Mouse (Mus musculus): ENCODE measurements around the gene Sdhaf2. TPM values are rescaled to one million over a fixed set of nuclear protein-coding genes. Genes with fewer than 3 reads are reported as not detected.

Gene Sdhaf2
- polyA plus RNA-seq, 1 experiment from 2014 or later, result 68.1 TPM

DNA sequence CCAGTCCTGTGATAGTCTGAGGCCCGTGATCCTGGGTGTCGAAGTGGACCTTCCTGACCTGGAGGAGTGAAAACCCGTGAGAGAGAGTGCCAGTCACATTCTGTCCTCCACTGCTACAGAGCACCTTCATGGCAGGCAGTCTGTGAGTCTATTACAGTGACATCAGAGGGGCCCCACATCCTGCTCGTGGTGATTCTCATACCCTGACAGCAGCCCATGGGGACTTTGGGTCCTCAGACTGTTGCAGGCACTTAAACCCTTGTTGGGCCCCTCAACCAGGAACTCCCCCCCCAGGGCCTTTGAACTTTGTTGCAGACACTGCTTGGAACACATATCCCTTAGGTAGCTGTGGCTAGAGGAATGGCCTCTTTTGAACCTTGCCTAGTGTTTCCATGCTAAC is 46.4 kb downstream of the Sdhaf2 start:
- Histone ChIP-seq H3K36me3 (ENCODE audit: control insufficient read depth, insufficient read depth, low read length) (no peaks in the 10 kb centered on the region), H3K9ac (ENCODE audit: low read length) (no peak overlapping the region), H3K4me3 (ENCODE audit: low read depth, low read length) (no peak overlapping the region), H3K4me2 (ENCODE audit: low read depth) (no peak overlapping the region), H3K9me3 (ENCODE audit: control insufficient read depth, low read length) (no peaks in the 10 kb centered on the region), H3K27ac (ENCODE audit: low read depth, low read length) (no peak overlapping the region), H3K27me3 (ENCODE audit: control insufficient read depth, insufficient read depth, low read length) (no peaks in the 10 kb centered on the region), H3K4me1 (ENCODE audit: control insufficient read depth, insufficient read depth, low read length) (no peaks in the 10 kb centered on the region)
- ATAC-seq (ENCODE audit: insufficient read depth, low FRiP score, low TSS enrichment) (no peak), DNase-seq (ENCODE audit: low spot score) (no peak)
- 71% methylated on average over 4 of the region's 4 CpGs for WGBS

DNA sequence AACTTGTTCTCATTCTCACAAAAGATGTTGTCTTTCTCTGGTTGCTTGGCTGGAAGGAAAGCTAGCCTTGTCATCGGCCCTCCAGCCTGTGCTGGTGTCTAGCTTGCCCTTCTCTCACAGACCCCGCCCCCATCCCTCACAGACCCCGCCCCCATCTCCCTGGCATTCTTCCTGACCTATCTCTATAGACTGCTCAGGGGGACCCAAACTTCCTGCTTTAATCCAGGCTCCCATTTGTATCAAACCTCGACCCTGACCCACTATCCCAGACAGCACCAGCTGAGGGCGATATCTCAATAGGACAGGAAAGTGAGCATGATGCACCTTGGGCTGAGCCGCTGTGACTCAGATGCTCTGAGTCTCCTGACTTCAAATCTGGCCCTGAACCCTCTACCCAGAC is 52.2 kb downstream of the Sdhaf2 start:
- no peak overlapping the region for H3K4me2 ChIP-seq (ENCODE audit: low read depth)
- no peak overlapping the region for H3K9ac ChIP-seq (ENCODE audit: low read length)
- WGBS, result 20% methylated on average over 6 of the region's 6 CpGs
- no peaks in the 10 kb centered on the region for H3K9me3 ChIP-seq (ENCODE audit: control insufficient read depth, low read length)
- DNase-seq (ENCODE audit: low spot score), result no peak
- H3K4me3 ChIP-seq (ENCODE audit: low read depth, low read length), result no peak overlapping the region
- H3K27ac ChIP-seq (ENCODE audit: low read depth, low read length), result no peak overlapping the region
- H3K27me3 ChIP-seq (ENCODE audit: control insufficient read depth, insufficient read depth, low read length), result no peaks in the 10 kb centered on the region
- no peaks in the 10 kb centered on the region for H3K4me1 ChIP-seq (ENCODE audit: control insufficient read depth, insufficient read depth, low read length)
- H3K36me3 ChIP-seq (ENCODE audit: control insufficient read depth, insufficient read depth, low read length), result no peaks in the 10 kb centered on the region
- ATAC-seq (ENCODE audit: insufficient read depth, low FRiP score, low TSS enrichment), result no peak

DNA sequence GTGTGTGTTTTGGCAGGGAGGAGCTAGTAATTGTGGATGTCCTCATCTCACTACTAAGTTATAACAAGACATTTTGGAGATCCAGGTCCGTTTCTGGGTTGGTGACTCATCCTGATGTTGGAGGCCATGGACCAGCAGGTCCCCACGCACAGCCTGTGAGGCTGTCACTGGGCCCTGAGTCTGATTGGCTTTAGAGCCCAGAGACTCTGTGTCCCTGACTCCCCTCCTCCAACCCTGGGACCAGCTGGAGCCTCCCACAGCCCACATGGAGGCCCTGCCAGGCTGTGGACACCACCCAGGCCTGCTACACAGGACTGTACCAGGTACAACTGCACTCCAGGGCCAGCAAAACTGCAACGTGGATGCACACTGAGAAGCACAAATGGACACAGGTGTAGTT is 53.0 kb downstream of the Sdhaf2 start:
- ATAC-seq (ENCODE audit: insufficient read depth, low FRiP score, low TSS enrichment) (no peak), DNase-seq (ENCODE audit: low spot score) (no peak)
- Histone ChIP-seq H3K4me2 (ENCODE audit: low read depth) (no peak overlapping the region), H3K4me1 (ENCODE audit: control insufficient read depth, insufficient read depth, low read length) (no peaks in the 10 kb centered on the region), H3K9ac (ENCODE audit: low read length) (no peak overlapping the region), H3K27ac (ENCODE audit: low read depth, low read length) (no peak overlapping the region), H3K27me3 (ENCODE audit: control insufficient read depth, insufficient read depth, low read length) (no peaks in the 10 kb centered on the region), H3K9me3 (ENCODE audit: control insufficient read depth, low read length) (no peaks in the 10 kb centered on the region), H3K4me3 (ENCODE audit: low read depth, low read length) (no peak overlapping the region), H3K36me3 (ENCODE audit: control insufficient read depth, insufficient read depth, low read length) (no peaks in the 10 kb centered on the region)
- 76% methylated on average over 3 of the region's 3 CpGs for WGBS

DNA sequence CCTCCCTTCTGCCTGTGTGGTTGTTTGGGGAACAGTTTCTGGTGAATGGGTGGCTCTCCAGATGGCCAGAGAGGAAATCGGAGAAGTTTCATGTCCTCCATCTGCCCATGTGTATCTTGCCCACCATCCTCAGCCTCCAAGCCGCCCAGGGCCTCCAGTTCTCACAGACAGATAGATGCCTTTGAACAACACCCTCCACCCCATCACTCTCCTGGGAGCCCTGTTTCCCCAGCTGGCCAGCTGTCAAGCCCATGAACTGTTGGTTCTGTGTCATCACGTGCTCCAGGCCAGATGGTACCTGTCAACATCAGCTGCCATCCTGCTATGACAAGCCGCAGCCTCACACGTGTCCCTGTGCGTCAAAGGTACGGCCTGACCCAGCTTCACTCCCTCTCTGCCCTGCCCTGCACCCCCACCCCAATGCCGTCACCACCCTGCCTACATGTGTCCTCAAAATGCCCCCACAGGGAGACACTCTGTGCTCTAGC is 56.7 kb downstream of the Sdhaf2 start:
- Histone ChIP-seq H3K4me1 (ENCODE audit: control insufficient read depth, insufficient read depth, low read length) (no peaks in the 10 kb centered on the region), H3K27me3 (ENCODE audit: control insufficient read depth, insufficient read depth, low read length) (no peaks in the 10 kb centered on the region), H3K36me3 (ENCODE audit: control insufficient read depth, insufficient read depth, low read length) (no peaks in the 10 kb centered on the region), H3K27ac (ENCODE audit: low read depth, low read length) (no peak overlapping the region), H3K4me2 (ENCODE audit: low read depth) (no peak overlapping the region), H3K9ac (ENCODE audit: low read length) (no peak overlapping the region), H3K4me3 (ENCODE audit: low read depth, low read length) (no peak overlapping the region), H3K9me3 (ENCODE audit: control insufficient read depth, low read length) (no peaks in the 10 kb centered on the region)
- ATAC-seq (ENCODE audit: insufficient read depth, low FRiP score, low TSS enrichment) (no peak), DNase-seq (ENCODE audit: low spot score) (no peak)
- WGBS, result 51% methylated on average over 8 of the region's 8 CpGs

DNA sequence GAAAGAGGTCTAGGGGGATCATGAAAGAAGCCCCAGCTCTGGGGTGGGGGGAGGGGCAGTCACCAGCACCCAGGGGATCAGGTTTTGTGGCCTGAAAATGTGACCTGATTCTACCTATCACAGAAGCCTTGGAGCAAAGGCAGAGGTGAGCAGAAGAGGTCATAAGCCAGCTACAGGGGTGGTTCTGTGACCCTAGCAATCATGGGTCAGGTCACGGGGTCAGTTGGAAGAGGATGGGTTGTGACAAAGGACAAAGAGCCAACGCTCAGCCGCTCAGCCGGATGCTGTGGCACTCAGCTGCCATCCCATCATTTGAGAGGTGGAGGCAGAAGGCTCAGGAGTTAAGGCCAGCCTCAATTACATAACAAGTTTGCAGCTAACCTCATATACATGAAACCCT is 61.5 kb downstream of the Sdhaf2 start:
- ATAC-seq (ENCODE audit: insufficient read depth, low FRiP score, low TSS enrichment) (no peak), DNase-seq (ENCODE audit: low spot score) (no peak)
- Histone ChIP-seq H3K9ac (ENCODE audit: low read length) (no peak overlapping the region), H3K27me3 (ENCODE audit: control insufficient read depth, insufficient read depth, low read length) (peaks cover 13% of the 10 kb centered on the region), H3K4me1 (ENCODE audit: control insufficient read depth, insufficient read depth, low read length) (0 out of 2 replicates have a peak, but pooled peaks cover 2% of the 10 kb centered on the region), H3K27ac (ENCODE audit: low read depth, low read length) (no peak overlapping the region), H3K4me2 (ENCODE audit: low read depth) (no peak overlapping the region), H3K9me3 (ENCODE audit: control insufficient read depth, low read length) (no peaks in the 10 kb centered on the region), H3K4me3 (ENCODE audit: low read depth, low read length) (no peak overlapping the region), H3K36me3 (ENCODE audit: control insufficient read depth, insufficient read depth, low read length) (no peaks in the 10 kb centered on the region)
- 14% methylated on average over 4 of the region's 4 CpGs for WGBS

DNA sequence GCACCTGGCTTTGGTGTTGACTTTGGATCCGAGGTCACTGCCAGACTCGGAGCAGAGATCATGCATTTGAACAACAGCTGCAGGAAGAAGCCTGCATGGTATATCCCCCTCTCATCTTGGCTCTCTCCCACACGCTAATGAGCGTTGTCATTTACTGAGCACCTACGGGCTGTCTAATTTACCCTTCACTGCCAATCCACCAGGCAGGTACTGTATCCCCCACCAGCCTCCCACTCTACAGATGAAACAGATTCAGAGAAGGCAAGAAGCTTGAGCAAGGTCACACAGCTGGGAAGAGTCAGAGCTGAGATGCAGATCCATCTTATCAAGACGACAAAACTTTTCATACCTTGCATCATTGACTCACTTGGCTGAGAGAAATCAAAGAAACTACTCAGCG is 64.4 kb downstream of the Sdhaf2 start:
- H3K27me3 ChIP-seq (ENCODE audit: control insufficient read depth, insufficient read depth, low read length), result peaks cover 38% of the 10 kb centered on the region
- ATAC-seq (ENCODE audit: insufficient read depth, low FRiP score, low TSS enrichment), result no peak
- H3K9ac ChIP-seq (ENCODE audit: low read length), result no peak overlapping the region
- WGBS, result 49% methylated on average over 7 of the region's 7 CpGs
- no peak overlapping the region for H3K4me2 ChIP-seq (ENCODE audit: low read depth)
- H3K4me1 ChIP-seq (ENCODE audit: control insufficient read depth, insufficient read depth, low read length), result 0 out of 2 replicates have a peak, but pooled peaks cover 3% of the 10 kb centered on the region
- DNase-seq (ENCODE audit: low spot score), result no peak
- H3K9me3 ChIP-seq (ENCODE audit: control insufficient read depth, low read length), result no peaks in the 10 kb centered on the region
- H3K4me3 ChIP-seq (ENCODE audit: low read depth, low read length), result no peak overlapping the region
- no peaks in the 10 kb centered on the region for H3K36me3 ChIP-seq (ENCODE audit: control insufficient read depth, insufficient read depth, low read length)
- no peak overlapping the region for H3K27ac ChIP-seq (ENCODE audit: low read depth, low read length)

DNA sequence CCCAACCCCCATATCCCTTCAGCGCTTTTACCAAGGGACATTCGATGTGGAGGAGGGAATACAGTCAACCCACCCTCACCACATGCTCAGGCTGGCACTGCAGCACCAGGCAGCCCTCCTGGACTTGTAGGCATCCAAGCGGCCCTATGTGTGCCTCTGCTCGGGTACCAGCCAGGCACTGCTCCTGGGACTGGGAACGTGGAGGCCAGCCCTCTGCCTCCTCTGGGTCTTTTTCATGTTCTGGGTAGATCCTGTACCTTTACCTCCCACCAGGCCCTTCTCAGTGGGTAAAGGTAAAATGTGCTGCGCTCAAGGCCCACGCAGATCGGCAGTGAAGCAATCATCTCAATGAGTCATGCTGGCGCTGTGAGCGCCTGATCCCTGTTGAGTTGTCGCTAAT is 66.0 kb downstream of the Sdhaf2 start:
- Histone ChIP-seq H3K4me2 (ENCODE audit: low read depth) (no peak overlapping the region), H3K4me1 (ENCODE audit: control insufficient read depth, insufficient read depth, low read length) (0 out of 2 replicates have a peak, but pooled peaks cover 8% of the 10 kb centered on the region), H3K9me3 (ENCODE audit: control insufficient read depth, low read length) (no peaks in the 10 kb centered on the region), H3K27ac (ENCODE audit: low read depth, low read length) (no peak overlapping the region), H3K36me3 (ENCODE audit: control insufficient read depth, insufficient read depth, low read length) (no peaks in the 10 kb centered on the region), H3K9ac (ENCODE audit: low read length) (no peak overlapping the region), H3K4me3 (ENCODE audit: low read depth, low read length) (no peak overlapping the region), H3K27me3 (ENCODE audit: control insufficient read depth, insufficient read depth, low read length) (peaks cover 54% of the 10 kb centered on the region)
- no peak for ATAC-seq (ENCODE audit: insufficient read depth, low FRiP score, low TSS enrichment)
- WGBS, result 43% methylated on average over 11 of the region's 11 CpGs
- DNase-seq (ENCODE audit: low spot score), result no peak

DNA sequence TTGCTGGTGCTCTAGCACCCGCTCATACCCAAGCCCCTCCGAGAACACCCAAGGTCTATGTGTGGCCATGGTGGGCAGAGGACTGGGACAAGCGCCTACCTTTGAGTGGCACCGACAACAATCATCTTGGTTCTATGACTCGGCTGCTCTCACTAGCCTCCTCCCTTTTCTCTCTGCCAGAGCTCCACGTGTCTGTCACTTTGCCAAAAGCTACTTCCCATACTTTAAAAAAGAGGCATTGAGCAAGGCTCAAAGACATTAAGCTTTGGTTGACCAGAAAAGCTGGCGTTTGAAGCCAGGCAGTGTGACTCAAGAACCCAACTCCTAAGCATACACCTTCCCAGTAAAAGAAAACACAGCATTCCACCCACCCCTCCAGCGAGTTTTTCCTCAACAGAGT is 67.8 kb downstream of the Sdhaf2 start:
- no peak overlapping the region for H3K9ac ChIP-seq (ENCODE audit: low read length)
- H3K9me3 ChIP-seq (ENCODE audit: control insufficient read depth, low read length), result no peaks in the 10 kb centered on the region
- ATAC-seq (ENCODE audit: insufficient read depth, low FRiP score, low TSS enrichment), result 0 out of 2 replicates have a peak, but pooled peaks have one; percentile 0
- H3K4me2 ChIP-seq (ENCODE audit: low read depth), result peak overlapping the region; percentile 94
- peaks cover 55% of the 10 kb centered on the region for H3K27me3 ChIP-seq (ENCODE audit: control insufficient read depth, insufficient read depth, low read length)
- DNase-seq (ENCODE audit: low spot score), result no peak
- no peaks in the 10 kb centered on the region for H3K36me3 ChIP-seq (ENCODE audit: control insufficient read depth, insufficient read depth, low read length)
- H3K27ac ChIP-seq (ENCODE audit: low read depth, low read length), result no peak overlapping the region
- 32% methylated on average over 8 of the region's 8 CpGs for WGBS
- H3K4me3 ChIP-seq (ENCODE audit: low read depth, low read length), result no peak overlapping the region
- H3K4me1 ChIP-seq (ENCODE audit: control insufficient read depth, insufficient read depth, low read length), result 0 out of 2 replicates have a peak, but pooled peaks cover 8% of the 10 kb centered on the region

DNA sequence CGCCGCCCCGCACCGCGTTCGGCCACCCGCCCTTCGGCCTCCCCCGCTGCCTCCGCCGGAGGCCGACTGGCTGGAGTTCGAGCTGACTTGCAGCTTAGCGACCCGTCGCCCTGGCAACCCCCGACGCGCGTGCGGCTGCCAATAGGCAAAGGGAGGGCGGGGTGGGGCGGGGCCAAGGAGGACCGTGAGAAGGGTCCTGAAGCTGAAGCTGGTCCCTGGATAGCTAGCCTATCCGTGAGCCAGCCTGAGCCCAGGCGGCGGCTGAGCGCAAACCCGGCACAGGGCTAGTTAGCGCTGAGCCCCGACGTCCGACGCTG is 68.5 kb downstream of the Sdhaf2 start:
- H3K4me1 ChIP-seq (ENCODE audit: control insufficient read depth, insufficient read depth, low read length), result 0 out of 2 replicates have a peak, but pooled peaks cover 8% of the 10 kb centered on the region
- peak overlapping the region; percentile 31 for H3K9ac ChIP-seq (ENCODE audit: low read length)
- H3K27ac ChIP-seq (ENCODE audit: low read depth, low read length), result no peak overlapping the region
- peak overlapping the region; percentile 51 for H3K4me3 ChIP-seq (ENCODE audit: low read depth, low read length)
- ATAC-seq (ENCODE audit: insufficient read depth, low FRiP score, low TSS enrichment) (peak; percentile 96), DNase-seq (ENCODE audit: low spot score) (peak; percentile 94)
- peaks cover 55% of the 10 kb centered on the region for H3K27me3 ChIP-seq (ENCODE audit: control insufficient read depth, insufficient read depth, low read length)
- H3K9me3 ChIP-seq (ENCODE audit: control insufficient read depth, low read length), result no peaks in the 10 kb centered on the region
- WGBS, result under 1% methylated on average over 27 of the region's 34 CpGs
- H3K36me3 ChIP-seq (ENCODE audit: control insufficient read depth, insufficient read depth, low read length), result no peaks in the 10 kb centered on the region
- H3K4me2 ChIP-seq (ENCODE audit: low read depth), result peak overlapping the region; percentile 94
